Mouse (Mus musculus) gonadal fat pad, adult 2 months (tissue): ENCODE data around the gene Vmn1r53. TPM values are rescaled to one million over a fixed set of nuclear protein-coding genes. Genes with fewer than 3 reads are reported as not detected.
"Not testable (repeated sequence)": the region's sequence is repeated elsewhere in the genome, so short reads cannot be mapped to it uniquely, and the experiment has no call there.

Experiments
- DNase-seq: peaks from one replicate; pipeline ENCODE4 v3.0.0-alpha.2; 2012; ENCODE audit warnings: low read depth
- polyA plus RNA-seq: library from polyadenylated mRNA; depleted of rRNA; stranded (reverse); fragments of >200 nt; gene quantifications from 2 replicates; pipeline ENCODE4 v1.2.3, GENCODE M21; 2012; rRNA removed

Vmn1r53 gene
- polyA plus RNA-seq, result 0.14 TPM in 1 of 2 replicates, not detected in the other

GRCm38 (mm10) chr6:90224338-90224737 lies at the start of gene Vmn1r53:
TSS of gene Vmn1r53 (minus strand) at chr6:90224438.
- DNase-seq, result no peak

- no peak for DNase-seq
Measured at GRCm38 (mm10) chr6:90246000-90246399, 21.8 kb upstream of the Vmn1r53 start, which contains the start of gene Vmn1r54. TSS of gene Vmn1r54 (plus strand) at chr6:90246300.

- no peak for DNase-seq
Measured at GRCm38 (mm10) chr6:90244019-90244418, 19.8 kb upstream of the Vmn1r53 start.

- no peak for DNase-seq
Measured at GRCm38 (mm10) chr6:90232681-90233080, 8.4 kb upstream of the Vmn1r53 start.

- not testable (repeated sequence) for DNase-seq
Measured at GRCm38 (mm10) chr6:90232114-90232513, 7.9 kb upstream of the Vmn1r53 start.

- DNase-seq, result not testable (repeated sequence)
Measured at GRCm38 (mm10) chr6:90202493-90202892, 21.7 kb downstream of the Vmn1r53 start, which contains the start of gene V1ra8. TSS of gene V1ra8 (plus strand) at chr6:90202793.

GRCm38 (mm10) chr6:90174508-90174907 lies 49.7 kb downstream of the Vmn1r53 start, which contains the start of gene Vmn1r52:
TSS of gene Vmn1r52 (plus strand) at chr6:90174808.
- no peak for DNase-seq

Other genes starting within 250 kb of the Vmn1r53 start
- gene Vmn1r47, start 208.3 kb downstream of the Vmn1r53 start, polyA plus RNA-seq, result not detected in 2 replicates
- not detected in 2 replicates for gene Vmn1r48, start 187.6 kb downstream of the Vmn1r53 start, polyA plus RNA-seq
- gene Vmn1r49, start 145.9 kb downstream of the Vmn1r53 start, polyA plus RNA-seq, result not detected in 2 replicates
- gene Vmn1r50, start 123.0 kb downstream of the Vmn1r53 start, polyA plus RNA-seq, result not detected in 2 replicates
- gene Vmn1r51, start 101.8 kb downstream of the Vmn1r53 start, polyA plus RNA-seq, result not detected in 2 replicates
- not detected in 2 replicates for gene Vmn1r52, start 49.6 kb downstream of the Vmn1r53 start, polyA plus RNA-seq
- gene V1ra8, start 21.6 kb downstream of the Vmn1r53 start, polyA plus RNA-seq, result not detected in 2 replicates
- gene Vmn1r54, start 21.9 kb upstream of the Vmn1r53 start, polyA plus RNA-seq, result not detected in 2 replicates
- gene BC048671, start 76.8 kb upstream of the Vmn1r53 start, polyA plus RNA-seq, result 0.92 and 1.3 TPM in 2 replicates
- gene Chst13, start 100.7 kb upstream of the Vmn1r53 start, polyA plus RNA-seq, result 0.37 and 0.69 TPM in 2 replicates
- gene Uroc1, start 108.8 kb upstream of the Vmn1r53 start, polyA plus RNA-seq, result 0.41 and 0.88 TPM in 2 replicates
- 15.2 and 19.9 TPM in 2 replicates for gene Zxdc, start 145.1 kb upstream of the Vmn1r53 start, polyA plus RNA-seq
- 1.1 and 2.6 TPM in 2 replicates for gene Cfap100, start 204.4 kb upstream of the Vmn1r53 start, polyA plus RNA-seq
- gene Klf15, start 238.1 kb upstream of the Vmn1r53 start, polyA plus RNA-seq, result 78.7 and 86.9 TPM in 2 replicates